Mouse (Mus musculus): ENCODE measurements at regions not wholly inside any gene's neighbourhood (a gene's known extent, or its start where the extent isn't known, plus 50 kb on each side); places are given as distances from the start of the nearest gene placed in this dataset.
"Not testable (repeated sequence)": the region's sequence is repeated elsewhere in the genome, so short reads cannot be mapped to it uniquely, and the experiment has no call there.

- TF ChIP-seq CTCF (conservative IDR thresholded peaks at IDR 0.05), result no peak
- Histone ChIP-seq H3K4me3 (no peak overlapping the region), H3K27ac (no peak overlapping the region)
- DNase-seq (ENCODE audit: low spot score in 2 of 2), result no peak
Observed at GRCm38 (mm10) chr19:59516957-59517356, 58.8 kb downstream of the Emx2 start.

GRCm38 (mm10) chr19:59519156-59519555, 61.0 kb downstream of the Emx2 start:
- no peak overlapping the region for H3K27ac ChIP-seq
- peak in 1 of 2 experiments; percentile 10 for DNase-seq (ENCODE audit: low spot score in 2 of 2)
- no peak for TF ChIP-seq CTCF (conservative IDR thresholded peaks at IDR 0.05)
- no peak overlapping the region for H3K4me3 ChIP-seq

- TF ChIP-seq CTCF (conservative IDR thresholded peaks at IDR 0.05), result no peak
- Histone ChIP-seq H3K4me3 (no peak overlapping the region), H3K27ac (no peak overlapping the region)
- no peak for DNase-seq (ENCODE audit: low spot score in 2 of 2)
Observed at GRCm38 (mm10) chr19:59522176-59522575, 64.0 kb downstream of the Emx2 start.

- no peak for TF ChIP-seq CTCF (conservative IDR thresholded peaks at IDR 0.05)
- Histone ChIP-seq H3K4me3 (no peak overlapping the region), H3K27ac (no peak overlapping the region)
- no peak for DNase-seq (ENCODE audit: low spot score in 2 of 2)
Observed at GRCm38 (mm10) chr19:59523356-59523755, 65.2 kb downstream of the Emx2 start.

- DNase-seq (ENCODE audit: low spot score in 2 of 2), result no peak
- Histone ChIP-seq H3K27ac (no peak overlapping the region), H3K4me3 (no peak overlapping the region)
- TF ChIP-seq CTCF (conservative IDR thresholded peaks at IDR 0.05), result no peak
Observed at GRCm38 (mm10) chr19:59564101-59564500, 105.9 kb downstream of the Emx2 start.

- H3K4me3 ChIP-seq, result no peak overlapping the region
- DNase-seq (ENCODE audit: low spot score in 2 of 2), result no peak
- no peak for TF ChIP-seq CTCF (conservative IDR thresholded peaks at IDR 0.05)
Observed at GRCm38 (mm10) chr19:59568907-59569306, 110.7 kb downstream of the Emx2 start.

GRCm38 (mm10) chr19:59569590-59569989, 111.4 kb downstream of the Emx2 start:
- not testable (repeated sequence) for H3K4me3 ChIP-seq; DNase-seq (ENCODE audit: low spot score in 2 of 2); H3K27ac ChIP-seq

More at GRCm38 (mm10) chr19:59568907-59569306, 110.7 kb downstream of the Emx2 start:
- no peak overlapping the region for H3K27ac ChIP-seq

- H3K27ac ChIP-seq, result no peak overlapping the region
- no peak for DNase-seq (ENCODE audit: low spot score in 2 of 2)
- no peak for TF ChIP-seq CTCF (conservative IDR thresholded peaks at IDR 0.05)
- H3K4me3 ChIP-seq, result no peak overlapping the region
Observed at GRCm38 (mm10) chr19:59574346-59574745, 116.2 kb downstream of the Emx2 start.

GRCm38 (mm10) chr19:59577886-59578285, 119.7 kb downstream of the Emx2 start:
- no peak overlapping the region for H3K27ac ChIP-seq
- no peak for TF ChIP-seq CTCF (conservative IDR thresholded peaks at IDR 0.05)

GRCm38 (mm10) chr19:59579676-59580075, 121.5 kb downstream of the Emx2 start:
- Histone ChIP-seq H3K4me3 (no peak overlapping the region), H3K27ac (no peak overlapping the region)
- no peak for DNase-seq (ENCODE audit: low spot score in 2 of 2)
- TF ChIP-seq CTCF (conservative IDR thresholded peaks at IDR 0.05), result no peak

More at GRCm38 (mm10) chr19:59577886-59578285, 119.7 kb downstream of the Emx2 start:
- no peak overlapping the region for H3K4me3 ChIP-seq
- DNase-seq (ENCODE audit: low spot score in 2 of 2), result no peak

- H3K27ac ChIP-seq, result no peak overlapping the region
- no peak for TF ChIP-seq CTCF (conservative IDR thresholded peaks at IDR 0.05)
- no peak overlapping the region for H3K4me3 ChIP-seq
- DNase-seq (ENCODE audit: low spot score in 2 of 2), result no peak
Observed at GRCm38 (mm10) chr19:59585835-59586234, 127.7 kb downstream of the Emx2 start.

- no peak overlapping the region for H3K4me3 ChIP-seq
- TF ChIP-seq CTCF (conservative IDR thresholded peaks at IDR 0.05), result no peak
- no peak for DNase-seq (ENCODE audit: low spot score in 2 of 2)
- no peak overlapping the region for H3K27ac ChIP-seq
Observed at GRCm38 (mm10) chr19:59587303-59587702, 129.1 kb downstream of the Emx2 start.

GRCm38 (mm10) chr19:59588068-59588522, 129.9 kb downstream of the Emx2 start:
- Histone ChIP-seq H3K27ac (no peak overlapping the region), H3K4me3 (peak overlapping the region; percentile 39; the same call in 1 of the 2 replicates)
- no peak for TF ChIP-seq CTCF (conservative IDR thresholded peaks at IDR 0.05)
- DNase-seq (ENCODE audit: low spot score in 2 of 2), result no peak

GRCm38 (mm10) chr19:59590021-59590420, 131.8 kb downstream of the Emx2 start:
- no peak overlapping the region for H3K4me3 ChIP-seq
- no peak overlapping the region for H3K27ac ChIP-seq
- TF ChIP-seq CTCF (conservative IDR thresholded peaks at IDR 0.05), result no peak
- no peak for DNase-seq (ENCODE audit: low spot score in 2 of 2)

GRCm38 (mm10) chr19:59592060-59592459, 133.9 kb downstream of the Emx2 start:
- no peak overlapping the region for H3K27ac ChIP-seq
- no peak for DNase-seq (ENCODE audit: low spot score in 2 of 2)
- H3K4me3 ChIP-seq, result no peak overlapping the region
- no peak for TF ChIP-seq CTCF (conservative IDR thresholded peaks at IDR 0.05)
